Mouse (Mus musculus): ENCODE data around the gene Serpinb8. TPM values are rescaled to one million over a fixed set of nuclear protein-coding genes. Genes with fewer than 3 reads are reported as not detected.
A peak's percentile ranks its signal among the peaks of the same experiment; 100 is the strongest.

The Serpinb8 gene
- polyA plus RNA-seq, 1 experiment from 2014 or later: 0.90 TPM

- no peak for ATAC-seq
- Histone ChIP-seq H3K4me1 (replicated peaks; ENCODE audit: control insufficient read depth, insufficient read depth, low read length) (no peaks in the 10 kb centered on the region), H3K27ac (ENCODE audit: low read depth, low read length) (no peak overlapping the region), H3K27me3 (replicated peaks; ENCODE audit: control insufficient read depth, insufficient read depth, low read length) (no peaks in the 10 kb centered on the region), H3K4me3 (ENCODE audit: low read depth, low read length) (no peak overlapping the region), H3K36me3 (ENCODE audit: control insufficient read depth, insufficient read depth) (no peaks in the 10 kb centered on the region), H3K4me2 (replicated peaks; ENCODE audit: low read depth) (no peak overlapping the region), H3K9ac (ENCODE audit: low read depth, low read length) (no peak overlapping the region), H3K9me3 (ENCODE audit: control insufficient read depth) (no peaks in the 10 kb centered on the region)
- peak; percentile 76 for TF ChIP-seq CTCF (IDR thresholded peaks at IDR 0.05; ENCODE audit: low read depth)
- WGBS: 34% methylated on average over 4 of the region's 4 CpGs
These were observed 46.1 kb downstream of the Serpinb8 start for GRCm38 (mm10) chr1:107635936-107636335.

- no peak overlapping the region for H3K9ac ChIP-seq (ENCODE audit: low read depth, low read length)
- H3K4me3 ChIP-seq (ENCODE audit: low read depth, low read length): no peak overlapping the region
- H3K27ac ChIP-seq (ENCODE audit: low read depth, low read length): no peak overlapping the region
- no peaks in the 10 kb centered on the region for H3K4me1 ChIP-seq (replicated peaks; ENCODE audit: control insufficient read depth, insufficient read depth, low read length)
- no peak for ATAC-seq
- H3K4me2 ChIP-seq (replicated peaks; ENCODE audit: low read depth): no peak overlapping the region
- H3K27me3 ChIP-seq (replicated peaks; ENCODE audit: control insufficient read depth, insufficient read depth, low read length): no peaks in the 10 kb centered on the region
- H3K36me3 ChIP-seq (ENCODE audit: control insufficient read depth, insufficient read depth): no peaks in the 10 kb centered on the region
- TF ChIP-seq CTCF (IDR thresholded peaks at IDR 0.05; ENCODE audit: low read depth): no peak
- 70% methylated on average over 1 of the region's 1 CpGs for WGBS
- no peaks in the 10 kb centered on the region for H3K9me3 ChIP-seq (ENCODE audit: control insufficient read depth)
These were observed 48.2 kb downstream of the Serpinb8 start for GRCm38 (mm10) chr1:107638056-107638455.

- ATAC-seq: no peak
- no peak overlapping the region for H3K27ac ChIP-seq (ENCODE audit: low read depth, low read length)
- WGBS: 89% methylated on average over 3 of the region's 3 CpGs
These were observed 48.7 kb downstream of the Serpinb8 start for GRCm38 (mm10) chr1:107638459-107638858.

GRCm38 (mm10) chr1:107642457-107643118 is 52.8 kb downstream of the Serpinb8 start:
- Histone ChIP-seq H3K9me3 (ENCODE audit: control insufficient read depth) (no peaks in the 10 kb centered on the region), H3K36me3 (ENCODE audit: control insufficient read depth, insufficient read depth) (no peaks in the 10 kb centered on the region), H3K4me2 (replicated peaks; ENCODE audit: low read depth) (no peak overlapping the region), H3K4me1 (replicated peaks; ENCODE audit: control insufficient read depth, insufficient read depth, low read length) (no peaks in the 10 kb centered on the region), H3K27me3 (replicated peaks; ENCODE audit: control insufficient read depth, insufficient read depth, low read length) (no peaks in the 10 kb centered on the region), H3K4me3 (ENCODE audit: low read depth, low read length) (no peak overlapping the region), H3K27ac (ENCODE audit: low read depth, low read length) (no peak overlapping the region), H3K9ac (ENCODE audit: low read depth, low read length) (no peak overlapping the region)
- no peak for TF ChIP-seq CTCF (IDR thresholded peaks at IDR 0.05; ENCODE audit: low read depth)
- ATAC-seq: no peak
- 76% methylated on average over 2 of the region's 2 CpGs for WGBS

More at GRCm38 (mm10) chr1:107638459-107638858, 48.7 kb downstream of the Serpinb8 start:
- H3K36me3 ChIP-seq (ENCODE audit: control insufficient read depth, insufficient read depth): no peaks in the 10 kb centered on the region
- TF ChIP-seq CTCF (IDR thresholded peaks at IDR 0.05; ENCODE audit: low read depth): no peak
- H3K4me1 ChIP-seq (replicated peaks; ENCODE audit: control insufficient read depth, insufficient read depth, low read length): no peaks in the 10 kb centered on the region
- no peak overlapping the region for H3K9ac ChIP-seq (ENCODE audit: low read depth, low read length)
- no peak overlapping the region for H3K4me2 ChIP-seq (replicated peaks; ENCODE audit: low read depth)
- H3K9me3 ChIP-seq (ENCODE audit: control insufficient read depth): no peaks in the 10 kb centered on the region
- no peaks in the 10 kb centered on the region for H3K27me3 ChIP-seq (replicated peaks; ENCODE audit: control insufficient read depth, insufficient read depth, low read length)
- no peak overlapping the region for H3K4me3 ChIP-seq (ENCODE audit: low read depth, low read length)

- Histone ChIP-seq H3K9ac (ENCODE audit: low read depth, low read length) (no peak overlapping the region), H3K27ac (ENCODE audit: low read depth, low read length) (no peak overlapping the region), H3K4me1 (replicated peaks; ENCODE audit: control insufficient read depth, insufficient read depth, low read length) (no peaks in the 10 kb centered on the region), H3K4me3 (ENCODE audit: low read depth, low read length) (no peak overlapping the region), H3K27me3 (replicated peaks; ENCODE audit: control insufficient read depth, insufficient read depth, low read length) (no peaks in the 10 kb centered on the region), H3K36me3 (ENCODE audit: control insufficient read depth, insufficient read depth) (no peaks in the 10 kb centered on the region), H3K4me2 (replicated peaks; ENCODE audit: low read depth) (no peak overlapping the region), H3K9me3 (ENCODE audit: control insufficient read depth) (no peaks in the 10 kb centered on the region)
- no peak for TF ChIP-seq CTCF (IDR thresholded peaks at IDR 0.05; ENCODE audit: low read depth)
- 52% methylated on average over 5 of the region's 6 CpGs for WGBS
- no peak for ATAC-seq
These were observed 55.3 kb downstream of the Serpinb8 start for GRCm38 (mm10) chr1:107645086-107645485.

GRCm38 (mm10) chr1:107657689-107658088 is 67.9 kb downstream of the Serpinb8 start:
- no peaks in the 10 kb centered on the region for H3K9me3 ChIP-seq (ENCODE audit: control insufficient read depth)
- no peak for TF ChIP-seq CTCF (IDR thresholded peaks at IDR 0.05; ENCODE audit: low read depth)
- H3K9ac ChIP-seq (ENCODE audit: low read depth, low read length): no peak overlapping the region
- H3K36me3 ChIP-seq (ENCODE audit: control insufficient read depth, insufficient read depth): no peaks in the 10 kb centered on the region
- no peak overlapping the region for H3K27ac ChIP-seq (ENCODE audit: low read depth, low read length)
- WGBS: 39% methylated on average over 2 of the region's 2 CpGs
- no peak overlapping the region for H3K4me2 ChIP-seq (replicated peaks; ENCODE audit: low read depth)
- H3K4me1 ChIP-seq (replicated peaks; ENCODE audit: control insufficient read depth, insufficient read depth, low read length): no peaks in the 10 kb centered on the region
- no peak for ATAC-seq
- H3K4me3 ChIP-seq (ENCODE audit: low read depth, low read length): no peak overlapping the region
- no peaks in the 10 kb centered on the region for H3K27me3 ChIP-seq (replicated peaks; ENCODE audit: control insufficient read depth, insufficient read depth, low read length)

Other genes with a start within 250 kb of the Serpinb8 start
- gene Serpinb11, start 228.8 kb upstream of the Serpinb8 start, polyA plus RNA-seq (2015; fragmentation: Nextera tagmentation; extraction: Ambion mirVana): not detected in 2 replicates
- not detected in 2 replicates for gene Serpinb7, start 190.4 kb upstream of the Serpinb8 start, polyA plus RNA-seq (2015; fragmentation: Nextera tagmentation; extraction: Ambion mirVana)
- not detected in 2 replicates for gene Serpinb2, start 78.6 kb upstream of the Serpinb8 start, polyA plus RNA-seq (2015; fragmentation: Nextera tagmentation; extraction: Ambion mirVana)

Data from intestine, postnatal 0 days (tissue).